Mouse (Mus musculus): ENCODE measurements at regions not wholly inside any gene's neighbourhood (a gene's known extent, or its start where the extent isn't known, plus 50 kb on each side); places are given as distances from the start of the nearest gene placed in this dataset.

- no peak overlapping the region for H3K27ac ChIP-seq (replicated peaks; ENCODE audit: low read depth, low read length)
- no peaks in the 10 kb centered on the region for H3K4me1 ChIP-seq (ENCODE audit: control insufficient read depth, insufficient read depth, insufficient read length, low read length)
- no peak overlapping the region for H3K4me3 ChIP-seq (ENCODE audit: insufficient read depth, low read depth, low read length)
Measured at GRCm38 (mm10) chr9:117967080-117967479, 73.2 kb upstream of the Azi2 start.

GRCm38 (mm10) chr9:117966326-117966989 lies 73.8 kb upstream of the Azi2 start:
- Histone ChIP-seq H3K4me3 (ENCODE audit: insufficient read depth, low read depth, low read length) (no peak overlapping the region), H3K4me1 (ENCODE audit: control insufficient read depth, insufficient read depth, insufficient read length, low read length) (no peaks in the 10 kb centered on the region)

GRCm38 (mm10) chr9:117962088-117963030 lies 77.9 kb upstream of the Azi2 start:
- H3K27ac ChIP-seq (replicated peaks; ENCODE audit: low read depth, low read length) = no peak overlapping the region
- H3K4me1 ChIP-seq (ENCODE audit: control insufficient read depth, insufficient read depth, insufficient read length, low read length) = no peaks in the 10 kb centered on the region
- no peak overlapping the region for H3K4me3 ChIP-seq (ENCODE audit: insufficient read depth, low read depth, low read length)

More at GRCm38 (mm10) chr9:117966326-117966989, 73.8 kb upstream of the Azi2 start:
- H3K27ac ChIP-seq (replicated peaks; ENCODE audit: low read depth, low read length) = no peak overlapping the region

- Histone ChIP-seq H3K4me3 (ENCODE audit: insufficient read depth, low read depth, low read length) (no peak overlapping the region), H3K4me1 (ENCODE audit: control insufficient read depth, insufficient read depth, insufficient read length, low read length) (no peaks in the 10 kb centered on the region), H3K27ac (replicated peaks; ENCODE audit: low read depth, low read length) (no peak overlapping the region)
Measured at GRCm38 (mm10) chr9:117959845-117960244, 80.5 kb upstream of the Azi2 start.

- Histone ChIP-seq H3K4me3 (ENCODE audit: insufficient read depth, low read depth, low read length) (no peak overlapping the region), H3K4me1 (ENCODE audit: control insufficient read depth, insufficient read depth, insufficient read length, low read length) (no peaks in the 10 kb centered on the region), H3K27ac (replicated peaks; ENCODE audit: low read depth, low read length) (no peak overlapping the region; the same call in 1 of the 2 replicates)
Measured at GRCm38 (mm10) chr9:117957195-117957594, 83.1 kb upstream of the Azi2 start.

DNA sequence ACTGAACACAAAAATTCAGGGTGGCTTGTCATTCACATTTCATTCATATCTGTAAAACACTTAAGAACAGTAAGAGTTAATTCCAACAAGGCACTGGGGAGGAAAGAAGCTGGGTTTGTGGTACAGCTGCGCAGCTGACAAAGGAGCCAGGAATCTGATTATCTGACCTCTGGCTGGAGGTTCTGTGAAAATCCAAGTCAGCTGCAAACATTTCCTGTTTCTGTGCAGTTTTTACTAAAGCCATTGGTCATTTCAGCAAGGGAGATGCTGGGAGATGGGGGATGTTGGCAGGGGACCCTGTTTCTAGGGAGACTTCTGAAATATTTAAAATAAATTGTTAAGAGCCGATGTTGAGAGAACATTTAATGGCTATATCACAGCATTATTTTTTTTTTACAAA lies 83.6 kb upstream of the Azi2 start:
- Histone ChIP-seq H3K4me3 (ENCODE audit: insufficient read depth, low read depth, low read length) (no peak overlapping the region), H3K27ac (replicated peaks; ENCODE audit: low read depth, low read length) (no peak overlapping the region)

DNA sequence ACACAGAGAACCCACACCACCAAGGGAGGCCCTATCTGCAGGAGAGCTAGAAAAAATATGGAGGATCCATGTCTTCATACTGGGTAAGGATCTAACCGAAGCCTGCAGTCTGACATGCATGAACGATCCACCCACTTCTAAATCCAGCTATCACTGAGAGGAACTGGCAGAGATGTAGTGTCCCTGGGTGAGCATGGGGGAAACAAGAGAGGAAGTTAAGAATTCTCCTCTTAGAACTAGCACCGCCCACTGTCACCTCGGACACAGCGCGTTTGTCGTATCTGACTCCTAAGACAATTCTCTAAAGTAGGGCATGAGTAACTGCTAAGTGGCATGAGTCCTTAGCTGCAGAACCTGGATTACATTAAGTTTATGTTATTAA lies 112.8 kb upstream of the Azi2 start:
- Histone ChIP-seq H3K27ac (replicated peaks; ENCODE audit: low read depth, low read length) (no peak overlapping the region), H3K4me1 (ENCODE audit: control insufficient read depth, insufficient read depth, insufficient read length, low read length) (no peaks in the 10 kb centered on the region), H3K4me3 (ENCODE audit: insufficient read depth, low read depth, low read length) (no peak overlapping the region)

More for the DNA sequence above, 83.6 kb upstream of the Azi2 start:
- no peaks in the 10 kb centered on the region for H3K4me1 ChIP-seq (ENCODE audit: control insufficient read depth, insufficient read depth, insufficient read length, low read length)

GRCm38 (mm10) chr9:117926700-117927465 lies 113.4 kb upstream of the Azi2 start:
- no peaks in the 10 kb centered on the region for H3K4me1 ChIP-seq (ENCODE audit: control insufficient read depth, insufficient read depth, insufficient read length, low read length)
- no peak overlapping the region for H3K27ac ChIP-seq (replicated peaks; ENCODE audit: low read depth, low read length)
- no peak overlapping the region for H3K4me3 ChIP-seq (ENCODE audit: insufficient read depth, low read depth, low read length)

GRCm38 (mm10) chr9:117922992-117923391 lies 117.3 kb upstream of the Azi2 start:
- Histone ChIP-seq H3K27ac (replicated peaks; ENCODE audit: low read depth, low read length) (no peak overlapping the region), H3K4me1 (ENCODE audit: control insufficient read depth, insufficient read depth, insufficient read length, low read length) (no peaks in the 10 kb centered on the region), H3K4me3 (ENCODE audit: insufficient read depth, low read depth, low read length) (no peak overlapping the region)

GRCm38 (mm10) chr9:117907895-117908424 lies 132.3 kb upstream of the Azi2 start:
- no peaks in the 10 kb centered on the region for H3K4me1 ChIP-seq (ENCODE audit: control insufficient read depth, insufficient read depth, insufficient read length, low read length)
- no peak overlapping the region for H3K27ac ChIP-seq (replicated peaks; ENCODE audit: low read depth, low read length)
- H3K4me3 ChIP-seq (ENCODE audit: insufficient read depth, low read depth, low read length) = no peak overlapping the region

- Histone ChIP-seq H3K4me3 (ENCODE audit: insufficient read depth, low read depth, low read length) (no peak overlapping the region), H3K27ac (replicated peaks; ENCODE audit: low read depth, low read length) (no peak overlapping the region)
Measured at GRCm38 (mm10) chr9:117905045-117905747, 135.1 kb upstream of the Azi2 start.

DNA sequence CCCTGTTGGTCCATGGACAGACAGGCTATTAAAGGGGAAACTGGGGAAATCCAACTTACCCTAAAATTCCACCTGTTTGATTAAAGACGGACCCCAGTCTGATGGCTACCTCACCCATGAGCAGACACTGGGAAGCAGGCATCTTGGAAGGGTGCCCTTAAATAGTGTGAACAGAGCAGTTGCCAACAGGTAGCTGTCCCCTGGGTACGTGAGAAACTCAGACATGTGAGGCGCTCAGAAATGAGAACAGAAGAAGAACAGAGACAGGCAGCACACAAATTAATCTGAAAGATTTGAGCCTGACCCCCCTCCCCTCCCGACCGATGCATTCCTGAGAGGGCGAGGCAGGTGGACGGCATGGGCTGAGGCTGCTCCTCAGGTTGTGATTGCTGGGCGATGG lies 135.7 kb upstream of the Azi2 start:
- H3K4me3 ChIP-seq (ENCODE audit: insufficient read depth, low read depth, low read length) = no peak overlapping the region
- no peak overlapping the region for H3K27ac ChIP-seq (replicated peaks; ENCODE audit: low read depth, low read length)
- no peaks in the 10 kb centered on the region for H3K4me1 ChIP-seq (ENCODE audit: control insufficient read depth, insufficient read depth, insufficient read length, low read length)

More at GRCm38 (mm10) chr9:117905045-117905747, 135.1 kb upstream of the Azi2 start:
- no peaks in the 10 kb centered on the region for H3K4me1 ChIP-seq (ENCODE audit: control insufficient read depth, insufficient read depth, insufficient read length, low read length)

- Histone ChIP-seq H3K27ac (replicated peaks; ENCODE audit: low read depth, low read length) (no peak overlapping the region), H3K4me3 (ENCODE audit: insufficient read depth, low read depth, low read length) (no peak overlapping the region)
Measured at GRCm38 (mm10) chr9:117903025-117903424, 137.3 kb upstream of the Azi2 start.

GRCm38 (mm10) chr9:117902239-117902939 lies 137.9 kb upstream of the Azi2 start:
- Histone ChIP-seq H3K4me3 (ENCODE audit: insufficient read depth, low read depth, low read length) (peak overlapping the region; percentile 23; the same call in 1 of the 2 replicates), H3K4me1 (ENCODE audit: control insufficient read depth, insufficient read depth, insufficient read length, low read length) (no peaks in the 10 kb centered on the region), H3K27ac (replicated peaks; ENCODE audit: low read depth, low read length) (no peak overlapping the region)

More at GRCm38 (mm10) chr9:117903025-117903424, 137.3 kb upstream of the Azi2 start:
- no peaks in the 10 kb centered on the region for H3K4me1 ChIP-seq (ENCODE audit: control insufficient read depth, insufficient read depth, insufficient read length, low read length)
